Mouse (Mus musculus) embryonic facial prominence, embryonic 13.5 days (tissue): Measurements from ENCODE around the gene Ctc1. TPM values are rescaled to one million over a fixed set of nuclear protein-coding genes. Genes with fewer than 3 reads are reported as not detected.

Experiments used
- ATAC-seq: fragments of 200-750 bp; cut with Nextera tagmentation; 2 replicates; pipeline ENCODE4 v1.8.0; 2017; ENCODE audit warnings: low read depth; ENCODE audit not compliant: insufficient number of reproducible peaks, insufficient read depth, low FRiP score, low TSS enrichment
- H3K27ac ChIP-seq: fragments of 300-500 bp; sonication (generic); 2 replicates; pipeline ENCODE4 v1.5.1; 2015; ENCODE audit warnings: moderate library complexity, mild to moderate bottlenecking, inconsistent platforms
- H3K27me3 ChIP-seq: fragments of 300-500 bp; sonication (generic); 2 replicates; pipeline ENCODE4 v1.6.1; 2015; ENCODE audit warnings: mild to moderate bottlenecking, inconsistent platforms
- H3K36me3 ChIP-seq: fragments of 300-500 bp; sonication (generic); 2 replicates; pipeline ENCODE4 v1.6.1; 2015; ENCODE audit warnings: mild to moderate bottlenecking, inconsistent platforms
- H3K4me1 ChIP-seq: fragments of 300-500 bp; sonication (generic); 2 replicates; pipeline ENCODE4 v1.6.1; 2015; ENCODE audit warnings: inconsistent platforms
- H3K4me2 ChIP-seq: fragments of 300-500 bp; sonication (generic); 2 replicates; pipeline ENCODE4 v1.6.1; 2015; ENCODE audit warnings: moderate library complexity, mild to moderate bottlenecking, inconsistent platforms
- H3K4me3 ChIP-seq: fragments of 300-500 bp; sonication (generic); 2 replicates; pipeline ENCODE4 v1.5.1; 2015; ENCODE audit warnings: mild to moderate bottlenecking, inconsistent platforms
- H3K9ac ChIP-seq: fragments of 300-500 bp; sonication (generic); 2 replicates; pipeline ENCODE4 v1.6.1; 2015; ENCODE audit warnings: mild to moderate bottlenecking, inconsistent platforms
- H3K9me3 ChIP-seq: fragments of 300-500 bp; sonication (generic); 2 replicates; pipeline ENCODE4 v1.6.1; 2016; ENCODE audit warnings: inconsistent platforms
- WGBS: fragments of 180-500 bp; shearing (Covaris S2); methylation state at CpG from one replicate; pipeline ENCODE4 v1.1.7; 2015; ENCODE audit warnings: mixed read lengths; 5-methylcytosine and 5-hydroxymethylcytosine counted together
- microRNA-seq: library from miRNA; unstranded; fragments of <30 nt; microRNA quantifications from one replicate; pipeline ENCODE4, GENCODE M21; 2016
- polyA plus RNA-seq: library from polyadenylated mRNA; unstranded; fragments of >200 nt; fragmentation: Nextera tagmentation; extraction: Ambion mirVana; gene quantifications from 2 replicates; pipeline ENCODE4 v1.2.1, GENCODE M21; 2015

Ctc1 gene
- polyA plus RNA-seq, 1 experiment from 2014 or later: 53.5 TPM

GRCm38 (mm10) chr11:69080855-69081222 lies 65.1 kb downstream of the Ctc1 start:
- 86% methylated on average over 8 of the region's 8 CpGs for WGBS
- no peak overlapping the region for H3K27ac ChIP-seq
- H3K27me3 ChIP-seq: no peaks in the 10 kb centered on the region

GRCm38 (mm10) chr11:69081613-69082012 lies 65.9 kb downstream of the Ctc1 start:
- no peak overlapping the region for H3K4me3 ChIP-seq

More at GRCm38 (mm10) chr11:69080855-69081222, 65.1 kb downstream of the Ctc1 start:
- no peak overlapping the region for H3K4me2 ChIP-seq
- no peak overlapping the region for H3K4me3 ChIP-seq
- ATAC-seq: no peak
- H3K4me1 ChIP-seq: no peaks in the 10 kb centered on the region
- H3K36me3 ChIP-seq: no peaks in the 10 kb centered on the region
- no peaks in the 10 kb centered on the region for H3K9me3 ChIP-seq
- no peak overlapping the region for H3K9ac ChIP-seq

GRCm38 (mm10) chr11:69085608-69086007 lies 69.9 kb downstream of the Ctc1 start:
- H3K4me1 ChIP-seq: peaks cover 35% of the 10 kb centered on the region
- H3K27me3 ChIP-seq: no peaks in the 10 kb centered on the region
- H3K9me3 ChIP-seq: no peaks in the 10 kb centered on the region

More at GRCm38 (mm10) chr11:69081613-69082012, 65.9 kb downstream of the Ctc1 start:
- no peaks in the 10 kb centered on the region for H3K9me3 ChIP-seq
- H3K27ac ChIP-seq: no peak overlapping the region
- no peak overlapping the region for H3K9ac ChIP-seq
- H3K27me3 ChIP-seq: no peaks in the 10 kb centered on the region
- no peak overlapping the region for H3K4me2 ChIP-seq
- ATAC-seq: no peak
- no peaks in the 10 kb centered on the region for H3K36me3 ChIP-seq
- WGBS: 88% methylated on average over 7 of the region's 7 CpGs
- 0 out of 2 replicates have a peak, but pooled peaks cover 4% of the 10 kb centered on the region for H3K4me1 ChIP-seq

More at GRCm38 (mm10) chr11:69085608-69086007, 69.9 kb downstream of the Ctc1 start:
- Histone ChIP-seq H3K36me3 (peaks cover 13% of the 10 kb centered on the region), H3K4me2 (no peak overlapping the region), H3K27ac (no peak overlapping the region), H3K9ac (no peak overlapping the region), H3K4me3 (no peak overlapping the region)
- WGBS: 56% methylated on average over 6 of the region's 6 CpGs
- no peak for ATAC-seq

Small RNAs within 50 kb of the gene (microRNA-seq; reads per million reads assigned to microRNA genes)
- gene Mir3062: 3.7 reads per million, percentile 15 among the genes with 10 or more reads in this experiment

Other genes with a start within 250 kb of the Ctc1 start
- gene Ndel1, start 144.1 kb upstream of the Ctc1 start, polyA plus RNA-seq: 90.9 and 97.2 TPM in 2 replicates
- 0.26 and 0.30 TPM in 2 replicates for gene Rnf222, start 127.4 kb upstream of the Ctc1 start, polyA plus RNA-seq
- 1,181 and 1,252 TPM in 2 replicates for gene Rpl26, start 114.3 kb upstream of the Ctc1 start, polyA plus RNA-seq
- not detected in 2 replicates for gene Odf4, start 88.8 kb upstream of the Ctc1 start, polyA plus RNA-seq
- 6.7 and 7.2 TPM in 2 replicates for gene Arhgef15, start 58.4 kb upstream of the Ctc1 start, polyA plus RNA-seq
- gene Slc25a35, start 47.8 kb upstream of the Ctc1 start, polyA plus RNA-seq: 4.7 and 4.9 TPM in 2 replicates
- 50.1 and 59.3 TPM in 2 replicates for gene Rangrf, start 40.7 kb upstream of the Ctc1 start, polyA plus RNA-seq
- 42.7 and 44.4 TPM in 2 replicates for gene Pfas, start 7.5 kb upstream of the Ctc1 start, polyA plus RNA-seq
- gene Aurkb, start 29.7 kb downstream of the Ctc1 start, polyA plus RNA-seq: 152 and 153 TPM in 2 replicates
- 8.9 and 10.3 TPM in 2 replicates for gene Borcs6, start 43.8 kb downstream of the Ctc1 start, polyA plus RNA-seq
- 47.2 and 48.2 TPM in 2 replicates for gene Tmem107, start 54.9 kb downstream of the Ctc1 start, polyA plus RNA-seq
- gene Vamp2, start 72.6 kb downstream of the Ctc1 start, polyA plus RNA-seq: 91.5 and 101 TPM in 2 replicates
- 11.1 and 11.5 TPM in 2 replicates for gene Per1, start 79.3 kb downstream of the Ctc1 start, polyA plus RNA-seq
- 0.44 and 0.47 TPM in 2 replicates for gene Hes7, start 104.5 kb downstream of the Ctc1 start, polyA plus RNA-seq
- 0.13 and 0.17 TPM in 2 replicates for gene 9130213A22Rik, start 106.7 kb downstream of the Ctc1 start, polyA plus RNA-seq
- 1.1 TPM in 2 replicates for gene Aloxe3, start 110.0 kb downstream of the Ctc1 start, polyA plus RNA-seq
- gene Alox12b, start 141.1 kb downstream of the Ctc1 start, polyA plus RNA-seq: 0.21 TPM in 1 of 2 replicates, not detected in the other
- 0.23 and 0.52 TPM in 2 replicates for gene Alox8, start 181.9 kb downstream of the Ctc1 start, polyA plus RNA-seq
- gene Gucy2e, start 221.1 kb downstream of the Ctc1 start, polyA plus RNA-seq: 0.45 and 0.62 TPM in 2 replicates